Mouse (Mus musculus) cerebellum, adult 2 months (tissue): ENCODE results near the gene Crisp2.

Experiments
- CTCF ChIP-seq: fragments of 200-500 bp; IDR thresholded peaks from 2 replicates; pipeline ENCODE4 v1.5.1; 2011; ENCODE audit warnings: low read depth, mild to moderate bottlenecking, control low read depth, low read length, moderate library complexity, borderline replicate concordance; ENCODE audit not compliant: insufficient read depth
- POLR2A ChIP-seq: fragments of 200-500 bp; IDR thresholded peaks from 2 replicates; pipeline ENCODE4 v1.6.1; 2011; ENCODE audit warnings: low read length, control low read depth, borderline replicate concordance; ENCODE audit not compliant: insufficient read depth

DNA sequence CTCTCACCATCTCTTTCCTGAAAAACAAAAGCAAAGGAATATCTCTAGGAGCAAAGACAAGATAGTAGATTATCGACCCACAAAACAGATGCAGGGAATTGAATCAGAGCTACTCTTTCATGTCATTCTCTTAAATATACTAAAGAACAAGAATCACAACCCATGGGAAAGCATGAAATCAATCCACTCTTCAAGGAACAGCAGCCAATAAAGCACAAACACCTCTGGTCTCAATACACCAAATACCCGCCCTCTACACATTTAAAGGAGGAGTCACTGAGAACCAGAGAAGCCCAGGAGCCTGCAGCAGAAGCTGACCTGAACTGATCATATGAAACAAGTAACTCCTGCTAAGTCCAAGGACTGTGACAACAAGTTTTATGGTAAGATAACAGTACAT lies 80.0 kb downstream of the Crisp2 start, which contains the start of gene Esp1:
- TF ChIP-seq POLR2A (no peak), CTCF (no peak)
